ENCODE assay signal across 9 mouse cellular contexts in the genomic region with DNA sequence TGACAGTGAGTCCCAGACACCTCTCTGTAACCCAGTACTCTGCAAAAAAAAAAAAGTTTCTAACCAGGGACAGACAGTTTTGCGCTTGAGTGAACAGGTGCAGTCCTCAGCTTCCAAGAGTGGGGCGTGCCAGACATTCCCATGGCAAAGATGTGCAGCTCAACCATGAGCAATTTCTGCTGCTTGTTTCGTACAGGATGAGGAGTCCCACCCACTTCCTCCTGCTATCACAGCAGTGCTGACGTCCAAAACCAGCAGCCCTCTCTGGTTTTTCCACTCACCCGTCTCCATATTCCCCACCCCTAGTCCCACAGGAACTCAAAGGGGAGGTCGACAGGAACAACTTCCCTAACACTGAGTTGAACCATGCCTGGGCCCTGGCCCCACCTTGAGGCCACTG. TPM values are rescaled to one million over a fixed set of nuclear protein-coding genes. Genes with fewer than 3 reads are reported as not detected.
DNase-seq lines count a peak whose midpoint lies in the region; ATAC-seq and TF ChIP-seq lines count a peak whose summit lies in the region.
"Had no signal": no experiment of that assay in that cellular context is flagged by ENCODE, and none has a peak within 500 bp of the region (broad histone marks: within the 10 kb centered on the region; RNA-seq: fewer than 3 reads in every experiment).

No protein-coding gene starts in this region.

- H3K36me3 ChIP-seq in forebrain, postnatal 0 days (ENCODE audit: insufficient read depth) = no peaks in the 10 kb centered on the region
- no peaks in the 10 kb centered on the region for H3K36me3 ChIP-seq in forebrain, embryonic 12.5 days (replicated peaks)
- H3K36me3 ChIP-seq in kidney, adult 2 months (ENCODE audit: control insufficient read depth, insufficient read depth, low read length) = no peaks in the 10 kb centered on the region
- H3K36me3 ChIP-seq in myocyte (ENCODE audit: control insufficient read depth, insufficient read depth) = no peaks in the 10 kb centered on the region
- H3K36me3 ChIP-seq: midbrain, embryonic 12.5 days had no signal

- H3K4me3 ChIP-seq in forebrain, postnatal 0 days (ENCODE audit: low read depth, low read length) = no peak overlapping the region
- H3K4me3 ChIP-seq in forebrain, embryonic 12.5 days (replicated peaks) = no peak overlapping the region
- H3K4me3 ChIP-seq in kidney, adult 2 months (ENCODE audit: insufficient read depth, low read depth, low read length) = no peak overlapping the region
- peak overlapping the region; percentile 30 for H3K4me3 ChIP-seq in myocyte

- TF ChIP-seq POLR2A in kidney, adult 2 months (IDR thresholded peaks at IDR 0.05; ENCODE audit: low read depth, low read length) = no peak
- TF ChIP-seq POLR2A in myocyte (IDR thresholded peaks at IDR 0.05; ENCODE audit: insufficient read length, low read depth) = no peak

- H3K9me3 ChIP-seq in forebrain, postnatal 0 days (ENCODE audit: low read length) = no peaks in the 10 kb centered on the region
- H3K9me3 ChIP-seq in forebrain, embryonic 12.5 days = no peaks in the 10 kb centered on the region
- H3K9me3 ChIP-seq: midbrain, embryonic 12.5 days had no signal

- 62% methylated on average over 6 of the region's 6 CpGs for WGBS in forebrain, postnatal 0 days
- 75% methylated on average over 6 of the region's 6 CpGs for WGBS in forebrain, embryonic 12.5 days
- WGBS in kidney, adult 2 months = 34% methylated on average over 6 of the region's 6 CpGs

- peak overlapping the region; percentile 61 for H3K4me2 ChIP-seq in forebrain, postnatal 0 days (ENCODE audit: low read depth)
- no peak overlapping the region for H3K4me2 ChIP-seq in forebrain, embryonic 12.5 days
- peak overlapping the region; percentile 98 for H3K4me2 ChIP-seq in myocyte (ENCODE audit: low read depth)

- H3ac ChIP-seq in myocyte (ENCODE audit: control insufficient read depth, insufficient read length) = no peak overlapping the region

- peaks cover 28% of the 10 kb centered on the region for H3K4me1 ChIP-seq in forebrain, postnatal 0 days (ENCODE audit: insufficient read depth)
- H3K4me1 ChIP-seq in forebrain, embryonic 12.5 days = peaks cover 30% of the 10 kb centered on the region
- peaks cover 13% of the 10 kb centered on the region for H3K4me1 ChIP-seq in kidney, adult 2 months (ENCODE audit: control insufficient read depth, insufficient read depth, low read length)

- no peaks in the 10 kb centered on the region for H3K79me2 ChIP-seq in myocyte (ENCODE audit: control insufficient read depth, insufficient read depth)

- H3K27me3 ChIP-seq in forebrain, postnatal 0 days (ENCODE audit: insufficient read depth, low read length) = 0 out of 2 replicates have a peak, but pooled peaks cover 4% of the 10 kb centered on the region
- H3K27me3 ChIP-seq in forebrain, embryonic 12.5 days = peaks cover 51% of the 10 kb centered on the region
- no peaks in the 10 kb centered on the region for H3K27me3 ChIP-seq in kidney, adult 2 months (replicated peaks; ENCODE audit: control insufficient read depth, insufficient read depth, low read length)
- H3K27me3 ChIP-seq in myocyte (ENCODE audit: control insufficient read depth, insufficient read depth, insufficient read length) = peaks cover 8% of the 10 kb centered on the region

- H3K27ac ChIP-seq in forebrain, postnatal 0 days (ENCODE audit: low read depth, low read length) = no peak overlapping the region
- no peak overlapping the region for H3K27ac ChIP-seq in forebrain, embryonic 12.5 days
- H3K27ac ChIP-seq in kidney, adult 2 months (ENCODE audit: insufficient read depth, low read depth, low read length) = no peak overlapping the region

- no peak for ATAC-seq in forebrain, postnatal 0 days
- no peak for ATAC-seq in forebrain, embryonic 12.5 days (ENCODE audit: low FRiP score)

- DNase-seq in forebrain, postnatal 0 days = peak; percentile 4
- DNase-seq in right cerebral cortex, adult 2 months (ENCODE audit: low spot score in 2 of 2) = peak; percentile 48 to 54
- no peak for DNase-seq in right cerebral cortex, postnatal 4 days
- DNase-seq in kidney, adult 2 months = peak; percentile 79
- DNase-seq in spleen, postnatal 14 days (ENCODE audit: low spot score in 2 of 2) = no peak
- DNase-seq in adrenal gland, postnatal 4 days (ENCODE audit: low spot score in 2 of 2) = no peak

- H3K9ac ChIP-seq in forebrain, postnatal 0 days = no peak overlapping the region
- no peak overlapping the region for H3K9ac ChIP-seq in forebrain, embryonic 12.5 days

- no peak for TF ChIP-seq CTCF in forebrain, postnatal 0 days (IDR thresholded peaks at IDR 0.05; ENCODE audit: low read depth)
- TF ChIP-seq CTCF in kidney, adult 2 months (conservative IDR thresholded peaks at IDR 0.05; ENCODE audit: insufficient read depth, insufficient read length, low read depth, low read length) = no peak

TF ChIP-seq in myocyte, 11 proteins besides CTCF, POLR2A, EP300 and RAD21:
- TF ChIP-seq USF1 (IDR thresholded peaks at IDR 0.05; ENCODE audit: low read depth) = no peak
- TF ChIP-seq E2F4 (IDR thresholded peaks at IDR 0.05; ENCODE audit: insufficient read depth) = no peak
- TF ChIP-seq POLR2AphosphoS2 (IDR thresholded peaks at IDR 0.05; ENCODE audit: insufficient read length, low read depth) = no peak
- TF ChIP-seq TCF3 (IDR thresholded peaks at IDR 0.05; ENCODE audit: insufficient read length, low read depth) = no peak
- peak; percentile 23 for TF ChIP-seq TCF12 (IDR thresholded peaks at IDR 0.05; ENCODE audit: insufficient read depth, poor library complexity, severe bottlenecking)
- no peak for TF ChIP-seq SRF (IDR thresholded peaks at IDR 0.05; ENCODE audit: control insufficient read depth, insufficient read length, low read depth)
- TF ChIP-seq MYOD1 (IDR thresholded peaks at IDR 0.05; ENCODE audit: control insufficient read depth in 1 of 3, insufficient read length in 2 of 3, low read depth in 2 of 3) = peak; percentile 53 to 89 (median 73)
- TF ChIP-seq CEBPB (IDR thresholded peaks at IDR 0.05; ENCODE audit: insufficient read depth, poor library complexity, severe bottlenecking) = 0 out of 2 replicates have a peak, but pooled peaks have one; percentile 9
- TF ChIP-seq MAX (IDR thresholded peaks at IDR 0.05; ENCODE audit: low read depth) = no peak
- no peak for TF ChIP-seq REST (IDR thresholded peaks at IDR 0.05; ENCODE audit: insufficient read depth, insufficient read length)
- TF ChIP-seq MYOG (IDR thresholded peaks at IDR 0.05; ENCODE audit: control insufficient read depth in 1 of 3, insufficient read depth in 1 of 3, insufficient read length in 2 of 3, low read depth in 2 of 3) = peak in 2 of 3 experiments; percentile 58 to 82
TF ChIP-seq in myocyte: peak in this region for 4.

RNA-seq across cellular contexts. Expression of a gene that starts 7.5 kb away (rescaled TPM):
- total RNA-seq in forebrain, postnatal 0 days (2014; rRNA removed) = 8.0 and 9.5 TPM in 2 replicates
- polyA plus RNA-seq in forebrain, postnatal 0 days (2015; fragmentation: Nextera tagmentation; extraction: Ambion mirVana) = 3.4 and 5.1 TPM in 2 replicates
- 0.34 and 0.53 TPM in 2 replicates for polyA plus RNA-seq in forebrain, embryonic 12.5 days (2016; fragmentation: Nextera tagmentation; extraction: Ambion mirVana)
- 0.76 and 0.89 TPM in 2 replicates for polyA plus RNA-seq in kidney, adult 2 months (2012; rRNA removed)
- polyA plus RNA-seq in myocyte (2012; fragmentation: generic; extraction: Trizol) = 4.0 TPM
- total RNA-seq in adrenal gland, postnatal 4 days (2021) = under 1 TPM; 0.42 to 0.62 TPM

RNA-seq across cellular contexts. Expression of a gene that starts 9.1 kb away (rescaled TPM):
- total RNA-seq in forebrain, postnatal 0 days (2014; rRNA removed) = 58.2 and 64.1 TPM in 2 replicates
- polyA plus RNA-seq in forebrain, postnatal 0 days (2015; fragmentation: Nextera tagmentation; extraction: Ambion mirVana) = 38.7 and 44.6 TPM in 2 replicates
- 43.6 and 47.4 TPM in 2 replicates for polyA plus RNA-seq in forebrain, embryonic 12.5 days (2016; fragmentation: Nextera tagmentation; extraction: Ambion mirVana)
- 112 and 117 TPM in 2 replicates for polyA plus RNA-seq in kidney, adult 2 months (2012; rRNA removed)
- polyA plus RNA-seq in myocyte (2012; fragmentation: generic; extraction: Trizol) = 37.7 TPM
- 10 to 100 TPM; 73.9 to 84.8 TPM for total RNA-seq in adrenal gland, postnatal 4 days (2021)

RNA-seq across cellular contexts. Expression of a gene that starts 19.8 kb away (rescaled TPM):
- 6.1 and 8.3 TPM in 2 replicates for total RNA-seq in forebrain, postnatal 0 days (2014; rRNA removed)
- 6.3 and 6.8 TPM in 2 replicates for polyA plus RNA-seq in forebrain, postnatal 0 days (2015; fragmentation: Nextera tagmentation; extraction: Ambion mirVana)
- 7.1 and 7.2 TPM in 2 replicates for polyA plus RNA-seq in forebrain, embryonic 12.5 days (2016; fragmentation: Nextera tagmentation; extraction: Ambion mirVana)
- polyA plus RNA-seq in kidney, adult 2 months (2012; rRNA removed) = 11.4 and 12.4 TPM in 2 replicates
- polyA plus RNA-seq in myocyte (2012; fragmentation: generic; extraction: Trizol) = 0.92 TPM
- 10 to 100 TPM; 11.5 to 12.3 TPM for total RNA-seq in adrenal gland, postnatal 4 days (2021)

RNA-seq across cellular contexts. Expression of a gene that starts 28.8 kb away (rescaled TPM):
- total RNA-seq in forebrain, postnatal 0 days (2014; rRNA removed) = 0.15 TPM in 1 of 2 replicates, not detected in the other
- 0.08 and 0.52 TPM in 2 replicates for polyA plus RNA-seq in forebrain, postnatal 0 days (2015; fragmentation: Nextera tagmentation; extraction: Ambion mirVana)
- 0.20 and 0.37 TPM in 2 replicates for polyA plus RNA-seq in forebrain, embryonic 12.5 days (2016; fragmentation: Nextera tagmentation; extraction: Ambion mirVana)
- 0.20 and 0.33 TPM in 2 replicates for polyA plus RNA-seq in kidney, adult 2 months (2012; rRNA removed)
- 0.24 TPM for polyA plus RNA-seq in myocyte (2012; fragmentation: generic; extraction: Trizol)
- total RNA-seq in adrenal gland, postnatal 4 days (2021) = under 1 TPM; 0.20 to 0.22 TPM

RNA-seq across cellular contexts. Expression of a gene that starts 33.0 kb away (rescaled TPM):
- 13.5 and 21.2 TPM in 2 replicates for total RNA-seq in forebrain, postnatal 0 days (2014; rRNA removed)
- polyA plus RNA-seq in forebrain, postnatal 0 days (2015; fragmentation: Nextera tagmentation; extraction: Ambion mirVana) = 4.7 and 6.8 TPM in 2 replicates
- 9.8 and 10.1 TPM in 2 replicates for polyA plus RNA-seq in forebrain, embryonic 12.5 days (2016; fragmentation: Nextera tagmentation; extraction: Ambion mirVana)
- polyA plus RNA-seq in kidney, adult 2 months (2012; rRNA removed) = 3.1 and 5.5 TPM in 2 replicates
- 10.3 TPM for polyA plus RNA-seq in myocyte (2012; fragmentation: generic; extraction: Trizol)
- total RNA-seq in adrenal gland, postnatal 4 days (2021) = 10 to 100 TPM; 38.6 to 42.4 TPM

Comparison
In these comparisons a context has a peak if more than half of its experiments do, and no peak if none do; other contexts are left out.
1. DNase-seq: peak in forebrain, postnatal 0 days (single experiment), right cerebral cortex, adult 2 months (2 of 2) and kidney, adult 2 months (single experiment); none in right cerebral cortex, postnatal 4 days (single experiment), spleen, postnatal 14 days (0 of 2) and adrenal gland, postnatal 4 days (0 of 2).